Mouse (Mus musculus): ENCODE measurements around the gene Tmem178b.

GRCm38 (mm10) chr6:40015711-40016460 is 142.8 kb downstream of the Tmem178b start:
- TF ChIP-seq CTCF (IDR thresholded peaks at IDR 0.05; ENCODE audit: insufficient read depth, low read length) (no peak), POLR2A (IDR thresholded peaks at IDR 0.05; ENCODE audit: borderline replicate concordance, extremely low read depth, low read depth, low read length) (no peak)
